Mouse (Mus musculus): ENCODE data around the gene Plaur. TPM values are rescaled to one million over a fixed set of nuclear protein-coding genes. Genes with fewer than 3 reads are reported as not detected.
A peak's percentile ranks its signal among the peaks of the same experiment; 100 is the strongest.

Plaur gene
- total RNA-seq, 1 experiment, result 118 TPM

DNA sequence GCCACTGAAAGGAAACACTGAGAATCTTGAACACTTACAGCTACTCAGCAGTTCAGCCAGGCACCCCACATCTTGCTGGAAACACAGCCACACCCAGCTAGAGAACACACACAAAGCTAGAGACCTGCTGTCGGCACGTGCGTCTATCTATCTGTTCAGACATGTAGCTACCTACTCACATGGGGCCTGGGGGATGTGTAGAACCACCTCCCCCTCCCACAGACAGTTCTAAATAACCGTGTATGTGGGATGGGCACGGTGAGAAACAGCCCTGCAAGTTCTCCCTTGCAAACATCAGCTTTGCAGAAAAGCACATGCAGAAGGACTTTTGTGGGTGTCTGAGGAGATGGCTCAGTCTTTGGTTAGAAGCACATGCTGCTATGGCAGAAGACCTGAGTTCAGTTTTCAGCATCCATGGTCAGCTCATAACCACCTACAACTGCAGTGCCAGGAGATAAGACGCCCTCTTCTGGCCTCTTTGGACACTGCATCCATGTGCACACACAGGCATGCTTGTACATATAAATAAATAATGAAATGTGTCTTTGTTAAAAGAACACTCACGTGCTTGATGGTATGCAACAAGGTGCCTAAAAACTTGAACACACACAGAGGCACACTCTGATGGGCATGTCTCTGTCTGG lies 15.5 kb upstream of the Plaur start:
- in situ Hi-C loops (cut with MboI; ENCODE audit: low sequenced_read_pairs in 2 of 2, unreplicated experiment in 2 of 2), result no loop called here
- H3K9me3 ChIP-seq (ENCODE audit: control insufficient read depth, insufficient read depth, low read depth, low read length), result no peaks in the 10 kb centered on the region
- no peaks in the 10 kb centered on the region for H3K36me3 ChIP-seq (ENCODE audit: control insufficient read depth, insufficient read depth, low read length, poor library complexity, severe bottlenecking)
- no peak overlapping the region for H3K9ac ChIP-seq (ENCODE audit: insufficient read depth, low read depth, low read length, poor library complexity, severe bottlenecking)
- TF ChIP-seq MAFK (IDR thresholded peaks at IDR 0.05; ENCODE audit: insufficient read depth, low read depth, low read length) (no peak), HCFC1 (IDR thresholded peaks at IDR 0.05; ENCODE audit: borderline replicate concordance, insufficient read depth, low read length) (no peak), ZNF384 (IDR thresholded peaks at IDR 0.05; ENCODE audit: low read depth, low read length) (no peak), ZC3H11A (IDR thresholded peaks at IDR 0.05; ENCODE audit: borderline replicate concordance, low read depth, low read length) (no peak), CHD2 (IDR thresholded peaks at IDR 0.05; ENCODE audit: low read depth, low read length) (no peak)
- no peak overlapping the region for H3K4me3 ChIP-seq (ENCODE audit: insufficient read depth in 1 of 2, low read depth in 1 of 2, low read length in 2 of 2, poor library complexity in 1 of 2, severe bottlenecking in 1 of 2)
- H3K4me1 ChIP-seq (ENCODE audit: control insufficient read depth in 2 of 2, insufficient read depth in 2 of 2, low read length in 2 of 2, poor library complexity in 1 of 2), result peaks cover 9 to 17% of the 10 kb centered on the region in 2 experiments
- DNase-seq (ENCODE audit: low read depth, low spot score), result no peak
- no peak overlapping the region for H3K27ac ChIP-seq (ENCODE audit: insufficient read depth, low read depth, low read length, poor library complexity, severe bottlenecking)

DNA sequence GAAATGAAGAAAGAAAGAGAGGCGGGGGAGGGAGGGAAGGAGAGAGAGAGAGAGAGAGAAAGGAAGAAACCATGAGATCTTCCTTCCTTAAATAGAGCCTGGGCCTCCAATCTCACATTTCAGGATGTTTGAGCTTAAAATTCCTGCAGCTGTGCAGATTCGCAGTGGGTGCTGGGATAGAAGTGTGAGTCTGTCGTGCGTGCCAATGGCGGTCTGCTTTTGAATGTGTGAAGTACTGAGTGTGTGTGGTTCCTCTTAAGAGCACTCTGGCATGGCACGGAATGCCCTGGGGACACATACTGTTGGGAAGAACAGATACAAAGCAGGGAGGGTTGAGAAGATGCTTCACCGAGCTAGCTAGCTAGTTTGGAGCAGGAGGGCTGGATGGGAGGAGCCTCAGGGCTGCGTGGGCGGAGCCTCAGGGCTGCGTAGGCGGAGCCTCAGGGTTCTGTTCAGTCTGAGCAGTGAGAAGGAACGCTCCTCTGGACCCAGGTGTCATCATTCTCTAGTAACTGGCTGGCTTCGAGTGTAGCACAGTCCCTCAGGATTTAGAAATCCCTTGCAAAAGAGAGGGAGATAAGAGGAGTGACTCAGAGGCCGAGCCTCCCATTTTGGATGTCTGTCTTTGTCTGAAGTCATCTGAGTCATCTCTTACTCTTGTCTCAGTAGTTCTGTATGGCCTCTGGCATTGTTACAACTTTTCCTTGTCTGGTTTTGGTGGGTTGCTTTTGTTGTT lies 13.3 kb upstream of the Plaur start:
- H3K9me3 ChIP-seq (ENCODE audit: control insufficient read depth, insufficient read depth, low read depth, low read length), result no peaks in the 10 kb centered on the region
- in situ Hi-C loops (cut with MboI; ENCODE audit: low sequenced_read_pairs in 2 of 2, unreplicated experiment in 2 of 2), result no loop called here
- H3K27ac ChIP-seq (ENCODE audit: insufficient read depth, low read depth, low read length, poor library complexity, severe bottlenecking), result no peak overlapping the region
- no peak overlapping the region for H3K4me3 ChIP-seq (ENCODE audit: insufficient read depth in 1 of 2, low read depth in 1 of 2, low read length in 2 of 2, poor library complexity in 1 of 2, severe bottlenecking in 1 of 2)
- H3K9ac ChIP-seq (ENCODE audit: insufficient read depth, low read depth, low read length, poor library complexity, severe bottlenecking), result no peak overlapping the region
- TF ChIP-seq ZNF384 (IDR thresholded peaks at IDR 0.05; ENCODE audit: low read depth, low read length), result no peak
- TF ChIP-seq ZC3H11A (IDR thresholded peaks at IDR 0.05; ENCODE audit: borderline replicate concordance, low read depth, low read length), result no peak
- no peak for TF ChIP-seq MAFK (IDR thresholded peaks at IDR 0.05; ENCODE audit: insufficient read depth, low read depth, low read length)
- TF ChIP-seq CHD2 (IDR thresholded peaks at IDR 0.05; ENCODE audit: low read depth, low read length), result no peak
- no peak for TF ChIP-seq HCFC1 (IDR thresholded peaks at IDR 0.05; ENCODE audit: borderline replicate concordance, insufficient read depth, low read length)
- peaks cover 9 to 20% of the 10 kb centered on the region in 2 experiments for H3K4me1 ChIP-seq (ENCODE audit: control insufficient read depth in 2 of 2, insufficient read depth in 2 of 2, low read length in 2 of 2, poor library complexity in 1 of 2)
- DNase-seq (ENCODE audit: low read depth, low spot score), result no peak
- no peaks in the 10 kb centered on the region for H3K36me3 ChIP-seq (ENCODE audit: control insufficient read depth, insufficient read depth, low read length, poor library complexity, severe bottlenecking)

DNA sequence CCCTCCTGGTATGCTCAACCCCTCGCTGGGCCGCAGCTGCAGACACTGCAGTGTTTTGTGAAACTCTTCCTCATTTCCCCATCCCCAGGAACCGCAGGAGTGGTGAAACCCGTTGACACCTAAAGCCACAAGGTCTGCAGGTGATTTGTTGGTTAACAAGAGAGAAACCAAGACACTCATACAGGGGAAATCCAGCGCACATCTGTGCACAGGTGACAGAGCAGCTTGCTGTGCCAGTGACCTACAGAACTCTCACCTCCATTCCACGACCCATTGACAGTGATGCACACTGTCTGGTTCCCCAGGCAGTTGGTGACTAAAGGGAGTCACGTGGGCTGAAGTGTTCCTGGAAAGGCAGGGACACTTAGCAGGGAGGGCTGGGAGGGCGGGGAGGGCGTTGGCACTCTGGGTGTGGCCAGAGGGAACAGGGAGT lies 11.7 kb upstream of the Plaur start:
- TF ChIP-seq ZC3H11A (IDR thresholded peaks at IDR 0.05; ENCODE audit: borderline replicate concordance, low read depth, low read length), result no peak
- TF ChIP-seq HCFC1 (IDR thresholded peaks at IDR 0.05; ENCODE audit: borderline replicate concordance, insufficient read depth, low read length), result no peak
- TF ChIP-seq ZNF384 (IDR thresholded peaks at IDR 0.05; ENCODE audit: low read depth, low read length), result no peak
- TF ChIP-seq MAFK (IDR thresholded peaks at IDR 0.05; ENCODE audit: insufficient read depth, low read depth, low read length), result no peak
- TF ChIP-seq CHD2 (IDR thresholded peaks at IDR 0.05; ENCODE audit: low read depth, low read length), result no peak
- in situ Hi-C loops (cut with MboI; ENCODE audit: low sequenced_read_pairs in 2 of 2, unreplicated experiment in 2 of 2), result no loop called here
- Histone ChIP-seq H3K27ac (ENCODE audit: insufficient read depth, low read depth, low read length, poor library complexity, severe bottlenecking) (no peak overlapping the region), H3K9ac (ENCODE audit: insufficient read depth, low read depth, low read length, poor library complexity, severe bottlenecking) (no peak overlapping the region), H3K4me1 (ENCODE audit: control insufficient read depth in 2 of 2, insufficient read depth in 2 of 2, low read length in 2 of 2, poor library complexity in 1 of 2) (peaks cover 9 to 24% of the 10 kb centered on the region in 2 experiments), H3K36me3 (ENCODE audit: control insufficient read depth, insufficient read depth, low read length, poor library complexity, severe bottlenecking) (no peaks in the 10 kb centered on the region), H3K9me3 (ENCODE audit: control insufficient read depth, insufficient read depth, low read depth, low read length) (no peaks in the 10 kb centered on the region), H3K4me3 (ENCODE audit: insufficient read depth in 1 of 2, low read depth in 1 of 2, low read length in 2 of 2, poor library complexity in 1 of 2, severe bottlenecking in 1 of 2) (0 out of 4 replicates have a peak overlapping the region, but pooled peaks of 1 of the 2 experiments have one; percentile 6)
- DNase-seq (ENCODE audit: low read depth, low spot score), result no peak

DNA sequence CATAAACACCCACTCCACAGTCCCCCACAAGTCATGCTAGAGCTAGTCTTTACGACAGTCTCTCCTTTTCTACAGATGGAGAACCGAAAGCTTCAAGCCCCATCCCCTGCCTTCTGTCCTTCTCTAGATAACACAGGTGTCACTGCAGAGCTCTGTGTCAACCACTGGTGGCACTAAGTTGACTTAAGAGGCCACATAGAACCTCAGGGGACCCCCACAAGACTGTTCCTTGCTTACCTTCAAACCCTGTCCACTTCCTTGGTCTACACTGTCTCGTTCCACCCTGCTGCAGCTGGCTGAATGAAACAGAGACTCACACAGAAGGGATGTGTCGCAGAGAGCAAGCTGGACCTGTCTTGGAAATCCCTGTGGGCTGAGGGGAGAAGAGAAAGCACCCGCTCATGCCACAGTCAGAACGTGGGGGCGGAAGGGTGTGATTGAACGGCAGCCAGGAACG lies 10.4 kb upstream of the Plaur start, which contains the start of gene Irgc1:
Gene Irgc1 (minus strand): TSS at position 443 of the 457 bp plus-strand sequence.
- Histone ChIP-seq H3K9me3 (ENCODE audit: control insufficient read depth, insufficient read depth, low read depth, low read length) (no peaks in the 10 kb centered on the region), H3K4me3 (ENCODE audit: insufficient read depth in 1 of 2, low read depth in 1 of 2, low read length in 2 of 2, poor library complexity in 1 of 2, severe bottlenecking in 1 of 2) (no peak within 1 kb of the TSS), H3K9ac (ENCODE audit: insufficient read depth, low read depth, low read length, poor library complexity, severe bottlenecking) (no peak within 1 kb of the TSS), H3K4me1 (ENCODE audit: control insufficient read depth in 2 of 2, insufficient read depth in 2 of 2, low read length in 2 of 2, poor library complexity in 1 of 2) (peaks cover 9 to 23% of the 10 kb centered on the region in 2 experiments), H3K27ac (ENCODE audit: insufficient read depth, low read depth, low read length, poor library complexity, severe bottlenecking) (no peak within 1 kb of the TSS), H3K36me3 (ENCODE audit: control insufficient read depth, insufficient read depth, low read length, poor library complexity, severe bottlenecking) (no peaks in the 10 kb centered on the region)
- no peak for DNase-seq (ENCODE audit: low read depth, low spot score)
- no peak for TF ChIP-seq CHD2 (IDR thresholded peaks at IDR 0.05; ENCODE audit: low read depth, low read length)
- TF ChIP-seq ZC3H11A (IDR thresholded peaks at IDR 0.05; ENCODE audit: borderline replicate concordance, low read depth, low read length), result no peak
- TF ChIP-seq ZNF384 (IDR thresholded peaks at IDR 0.05; ENCODE audit: low read depth, low read length), result no peak
- no peak for TF ChIP-seq HCFC1 (IDR thresholded peaks at IDR 0.05; ENCODE audit: borderline replicate concordance, insufficient read depth, low read length)
- no peak for TF ChIP-seq MAFK (IDR thresholded peaks at IDR 0.05; ENCODE audit: insufficient read depth, low read depth, low read length)
- in situ Hi-C loops (cut with MboI; ENCODE audit: low sequenced_read_pairs in 2 of 2, unreplicated experiment in 2 of 2), result no loop called here

All from ES-E14 (cell line).